In the genomic region with DNA sequence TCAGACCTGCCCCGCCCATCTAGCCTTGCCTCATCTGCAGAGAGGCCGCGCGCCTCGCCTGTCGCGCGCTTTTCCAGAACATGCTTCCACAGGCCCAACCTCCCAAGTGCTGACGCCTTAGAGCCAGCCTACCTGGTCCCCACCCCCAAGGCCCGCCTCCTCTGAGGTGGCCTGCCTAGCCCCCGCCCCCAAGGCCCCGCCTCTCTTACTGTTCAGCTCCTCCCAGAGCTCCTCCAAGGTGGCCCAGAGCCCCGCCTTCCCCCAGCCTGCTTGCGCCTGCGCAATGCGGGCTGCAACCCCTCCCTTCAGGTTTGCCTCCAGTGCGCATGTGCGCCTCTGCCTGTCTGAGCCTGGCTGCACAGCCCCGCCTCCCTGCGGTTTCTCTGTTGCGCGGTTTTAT, we compare ENCODE assay signal across 8 mouse cellular contexts. TPM values are rescaled to one million over a fixed set of nuclear protein-coding genes. Genes with fewer than 3 reads are reported as not detected.
DNase-seq lines count a peak whose midpoint lies in the region; ATAC-seq and TF ChIP-seq lines count a peak whose summit lies in the region.

No protein-coding gene starts in this region.

- H3K27ac ChIP-seq in left cerebral cortex, adult 2 months: no peak overlapping the region

- peak overlapping the region; percentile 29 for H3K4me3 ChIP-seq in left cerebral cortex, adult 2 months

- peak; percentile 96 for DNase-seq in adrenal gland, adult 8-10 months
- peak; percentile 93 for DNase-seq in embryo, embryonic 9.5 days (ENCODE audit: extremely low spot score)
- DNase-seq in gastrocnemius, postnatal 25 days: peak; percentile 95
- DNase-seq in left cerebral cortex, adult 2 months (ENCODE audit: extremely low spot score in 1 of 2, low spot score in 2 of 2): peak; percentile 91 to 94
- peak; percentile 96 for DNase-seq in lung, postnatal 36 days
- peak; percentile 84 for DNase-seq in retina, adult 2 months (ENCODE audit: low read depth, low spot score)
- peak; percentile 86 for DNase-seq in thymus, postnatal 14 days

- no peak; the same call in 1 of the 2 replicates for TF ChIP-seq CTCF in left cerebral cortex, adult 2 months (IDR thresholded peaks at IDR 0.05)

- peak; percentile 21 for ATAC-seq in inflammation-experienced regulatory T-cells, adult 6 months

- intact Hi-C loops in left cerebral cortex, adult 2 months (cut with DNase I): loop anchor here (2.0 to 5.0 kb wide), 2 partner anchors 154 to 633 kb away; a partner anchor contains a TSS

RNA-seq across cellular contexts. Expression of a gene that starts 2.0 kb away (rescaled TPM):
- 100 to 1,000 TPM; 229 to 471 (median 312) TPM for total RNA-seq in adrenal gland, adult 8-10 months (2022)
- 1 to 10 TPM; 2.2 to 3.1 TPM for total RNA-seq in gastrocnemius, postnatal 25 days (2021)
- polyA plus RNA-seq in inflammation-experienced regulatory T-cells, adult 6 months (2017; shearing (Covaris generic)): not detected
- 10 to 100 TPM; 13.6 to 17.8 TPM for total RNA-seq in left cerebral cortex, adult 2 months (2021)

RNA-seq across cellular contexts. Expression of a gene that starts 2.1 kb away (rescaled TPM):
- 10 to 100 TPM; 67.4 to 94.6 (median 82.5) TPM for total RNA-seq in adrenal gland, adult 8-10 months (2022)
- 10 to 100 TPM; 10.2 to 12.1 TPM for total RNA-seq in gastrocnemius, postnatal 25 days (2021)
- polyA plus RNA-seq in inflammation-experienced regulatory T-cells, adult 6 months (2017; shearing (Covaris generic)): under 1 TPM in 1 of 3 experiments, not detected in 2; 0.34 TPM
- 10 to 100 TPM; 30.0 to 33.3 TPM for total RNA-seq in left cerebral cortex, adult 2 months (2021)

Comparison
In these comparisons a context has a peak if more than half of its experiments do, and no peak if none do; other contexts are left out.
1. RNA of a gene that starts 2.0 kb away (total RNA-seq): 229 to 471 TPM in adrenal gland, adult 8-10 months; 13.6 to 17.8 TPM in left cerebral cortex, adult 2 months and 2.2 to 3.1 TPM in gastrocnemius, postnatal 25 days; every median in the first group is over 10 times any median in the second.
2. Peak in every context shown above with its lines, with median percentiles within 50 percentile points of each other: DNase-seq.